Mouse (Mus musculus) stomach, postnatal 0 days (tissue): ENCODE measurements around the gene S100a13. TPM values are rescaled to one million over a fixed set of nuclear protein-coding genes. Genes with fewer than 3 reads are reported as not detected.
A peak's percentile ranks its signal among the peaks of the same experiment; 100 is the strongest.

ENCODE experiments used
- ATAC-seq: fragments of 200-750 bp; cut with Nextera tagmentation; 2 replicates; pipeline ENCODE4 v1.8.0; 2017; ENCODE audit not compliant: low FRiP score, low TSS enrichment
- DNase-seq: peaks from one replicate; pipeline ENCODE4 v3.0.0-alpha.2; 2016; ENCODE audit warnings: low spot score
- H3K27ac ChIP-seq: fragments of 300-500 bp; sonication (generic); replicated peaks from 2 replicates; pipeline ENCODE4 v1.5.1; 2014; ENCODE audit warnings: mild to moderate bottlenecking, control low read depth
- H3K27me3 ChIP-seq: fragments of 300-500 bp; sonication (generic); 2 replicates; pipeline ENCODE4 v1.6.1; 2014; ENCODE audit warnings: low read length; ENCODE audit not compliant: control insufficient read depth, insufficient read depth
- H3K36me3 ChIP-seq: fragments of 300-500 bp; sonication (generic); 2 replicates; pipeline ENCODE4 v1.6.1; 2014; ENCODE audit warnings: low read length, mixed read lengths; ENCODE audit not compliant: control insufficient read depth, insufficient read depth
- H3K4me1 ChIP-seq: fragments of 300-500 bp; sonication (generic); replicated peaks from 2 replicates; pipeline ENCODE4 v1.6.1; 2014; ENCODE audit warnings: antibody characterized with exemption; ENCODE audit not compliant: control insufficient read depth, insufficient read depth
- H3K4me2 ChIP-seq: fragments of 300-500 bp; sonication (generic); replicated peaks from 2 replicates; pipeline ENCODE4 v1.6.1; 2014; ENCODE audit warnings: low read depth, mild to moderate bottlenecking, control low read depth, moderate library complexity
- H3K4me3 ChIP-seq: fragments of 300-500 bp; sonication (generic); 2 replicates; pipeline ENCODE4 v1.5.1; 2014; ENCODE audit warnings: low read depth, low read length, control low read depth
- H3K9ac ChIP-seq: fragments of 300-500 bp; sonication (generic); 2 replicates; pipeline ENCODE4 v1.6.1; 2014; ENCODE audit warnings: mild to moderate bottlenecking, low read length, control low read depth, mixed read lengths
- H3K9me3 ChIP-seq: fragments of 300-500 bp; sonication (generic); 2 replicates; pipeline ENCODE4 v1.6.1; 2016; ENCODE audit warnings: low read length; ENCODE audit not compliant: control insufficient read depth
- CTCF ChIP-seq: IDR thresholded peaks from 2 replicates; pipeline ENCODE4 v1.5.1; 2016; ENCODE audit warnings: antibody characterized with exemption, low read depth, mild to moderate bottlenecking, moderate library complexity
- EP300 ChIP-seq: optimal IDR thresholded peaks from 2 replicates; pipeline ENCODE3; 2016; ENCODE audit warnings: antibody characterized with exemption
- WGBS: fragments of 180-500 bp; shearing (Covaris S2); extraction: QIAGEN DNeasy Blood & Tissue Kit; methylation state at CpG from one replicate; pipeline ENCODE4 v1.1.7; 2014; 5-methylcytosine and 5-hydroxymethylcytosine counted together
- polyA plus RNA-seq: library from polyadenylated mRNA; unstranded; fragments of >200 nt; fragmentation: Nextera tagmentation; extraction: Ambion mirVana; gene quantifications from 2 replicates; pipeline ENCODE4 v1.2.1, GENCODE M21; 2015

The S100a13 gene
- polyA plus RNA-seq, 1 experiment from 2014 or later = 73.6 TPM

DNA sequence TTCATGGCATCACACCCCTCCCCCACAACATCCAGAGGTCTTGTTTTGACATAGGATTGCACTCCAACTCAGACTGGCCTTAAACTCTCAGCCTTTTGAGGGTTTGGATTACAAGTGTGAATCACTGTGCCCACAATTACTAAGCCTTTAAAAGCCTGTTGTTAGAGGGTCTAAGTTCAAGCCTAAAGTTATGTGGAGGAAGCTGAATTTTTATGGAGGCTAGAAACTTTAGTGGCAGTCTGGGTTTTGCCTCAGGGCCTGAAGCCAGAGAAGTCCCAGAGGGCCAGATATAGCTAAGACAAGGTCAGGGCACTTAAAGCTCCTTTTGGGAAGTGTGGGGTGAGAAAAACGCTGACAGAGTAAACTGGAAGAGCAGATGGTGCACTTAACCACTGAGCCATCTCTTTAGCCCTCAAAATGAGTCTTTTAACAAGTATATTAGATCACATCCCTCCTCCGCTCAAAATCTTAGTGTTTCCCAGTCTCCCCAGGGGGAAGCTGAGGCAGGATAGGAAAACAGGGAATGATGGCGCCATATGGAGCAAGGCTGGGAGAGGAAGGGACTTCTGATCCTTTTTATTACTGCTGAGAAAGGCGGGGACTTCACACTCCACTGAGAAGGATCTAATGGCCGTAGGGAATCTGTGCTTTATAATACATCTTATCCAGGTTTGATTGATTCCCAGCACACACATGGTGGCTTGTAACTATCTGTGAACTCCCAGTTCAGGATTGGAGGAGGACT is 35.6 kb downstream of the S100a13 start:
- 64% methylated on average over 5 of the region's 5 CpGs for WGBS
- no peak overlapping the region for H3K4me2 ChIP-seq
- no peaks in the 10 kb centered on the region for H3K9me3 ChIP-seq
- no peaks in the 10 kb centered on the region for H3K4me1 ChIP-seq
- no peak overlapping the region for H3K4me3 ChIP-seq
- ATAC-seq (no peak), DNase-seq (no peak)
- no peaks in the 10 kb centered on the region for H3K36me3 ChIP-seq
- H3K27ac ChIP-seq = no peak overlapping the region
- no peaks in the 10 kb centered on the region for H3K27me3 ChIP-seq
- no peak overlapping the region for H3K9ac ChIP-seq
- TF ChIP-seq CTCF = no peak
- no peak for TF ChIP-seq EP300

DNA sequence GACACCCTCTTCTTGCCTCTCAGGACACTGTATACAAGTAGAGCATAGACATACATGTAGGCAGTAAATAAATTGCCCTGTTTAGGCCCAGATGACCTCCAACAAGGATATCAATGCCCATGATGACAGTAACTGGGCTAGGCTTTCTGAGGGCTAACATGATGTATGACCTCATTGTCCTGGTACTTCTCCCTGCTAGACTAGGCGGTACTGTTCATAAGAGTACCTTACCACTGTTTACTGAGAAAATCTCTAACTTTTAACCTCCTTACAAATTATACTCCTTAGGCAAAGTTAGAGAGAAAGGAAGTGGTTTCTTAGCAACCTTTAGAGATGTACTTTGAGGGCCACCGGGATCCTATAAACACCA is 36.2 kb downstream of the S100a13 start:
- H3K4me1 ChIP-seq = no peaks in the 10 kb centered on the region
- H3K27ac ChIP-seq = no peak overlapping the region
- H3K9ac ChIP-seq = no peak overlapping the region
- no peaks in the 10 kb centered on the region for H3K36me3 ChIP-seq
- H3K9me3 ChIP-seq = no peaks in the 10 kb centered on the region
- ATAC-seq (peak; percentile 67), DNase-seq (no peak)
- WGBS = 69% methylated on average over 2 of the region's 2 CpGs
- H3K4me3 ChIP-seq = no peak overlapping the region
- TF ChIP-seq CTCF (no peak), EP300 (no peak)
- H3K27me3 ChIP-seq = no peaks in the 10 kb centered on the region
- no peak overlapping the region for H3K4me2 ChIP-seq

DNA sequence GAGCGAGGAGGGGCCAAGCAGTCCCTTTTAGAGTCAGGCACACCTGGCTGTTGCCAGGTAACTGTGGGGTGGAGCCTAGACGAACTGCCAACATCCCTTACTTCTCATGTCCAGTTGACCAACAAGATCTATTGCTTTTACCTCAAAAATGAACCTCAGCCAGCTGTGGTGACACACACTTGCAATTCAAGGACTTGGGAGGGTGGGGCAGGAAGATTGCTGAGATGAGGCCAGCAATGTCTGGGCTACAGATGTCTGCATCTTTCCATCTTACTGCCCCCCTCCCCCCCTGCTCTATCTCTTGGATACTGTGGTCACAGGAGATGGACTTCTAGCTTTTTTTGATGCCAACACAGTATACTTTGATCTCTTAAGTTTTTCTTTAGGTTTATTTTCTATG is 38.0 kb downstream of the S100a13 start:
- H3K27ac ChIP-seq = no peak overlapping the region
- no peak overlapping the region for H3K9ac ChIP-seq
- TF ChIP-seq EP300 (no peak), CTCF (no peak)
- no peaks in the 10 kb centered on the region for H3K27me3 ChIP-seq
- DNase-seq (no peak), ATAC-seq (no peak)
- H3K36me3 ChIP-seq = no peaks in the 10 kb centered on the region
- no peak overlapping the region for H3K4me2 ChIP-seq
- no peak overlapping the region for H3K4me3 ChIP-seq
- no peaks in the 10 kb centered on the region for H3K4me1 ChIP-seq
- WGBS = 62% methylated on average over 2 of the region's 2 CpGs
- no peaks in the 10 kb centered on the region for H3K9me3 ChIP-seq

DNA sequence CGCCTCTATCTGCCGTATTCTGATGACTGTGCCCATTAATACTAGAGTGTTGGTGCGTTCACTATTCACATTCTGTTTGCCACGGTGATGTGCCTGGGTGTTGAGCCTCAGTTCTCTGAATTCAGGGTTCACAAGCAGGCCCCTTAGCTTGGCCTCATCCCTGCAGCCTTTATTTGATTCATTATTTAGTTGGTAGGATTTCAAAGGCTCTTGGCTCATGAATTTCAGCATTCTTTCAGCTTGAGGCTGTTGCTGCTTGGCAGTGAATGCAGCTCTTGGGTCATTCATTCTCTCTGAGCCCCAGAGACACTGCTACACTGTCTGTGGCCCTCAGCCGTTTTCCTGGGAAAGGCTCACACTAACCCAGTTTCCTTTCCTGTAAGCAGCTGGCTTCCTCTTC is 41.7 kb downstream of the S100a13 start:
- no peaks in the 10 kb centered on the region for H3K36me3 ChIP-seq
- no peak for ATAC-seq
- TF ChIP-seq EP300 = no peak
- H3K9me3 ChIP-seq = no peaks in the 10 kb centered on the region
- 0 out of 2 replicates have a peak overlapping the region, but pooled peaks have one; percentile 40 for H3K27ac ChIP-seq
- no peaks in the 10 kb centered on the region for H3K4me1 ChIP-seq
- no peak overlapping the region for H3K4me3 ChIP-seq
- 54% methylated on average over 5 of the region's 5 CpGs for WGBS
- no peaks in the 10 kb centered on the region for H3K27me3 ChIP-seq
- H3K9ac ChIP-seq = no peak overlapping the region
- H3K4me2 ChIP-seq = no peak overlapping the region
- no peak for DNase-seq

DNA sequence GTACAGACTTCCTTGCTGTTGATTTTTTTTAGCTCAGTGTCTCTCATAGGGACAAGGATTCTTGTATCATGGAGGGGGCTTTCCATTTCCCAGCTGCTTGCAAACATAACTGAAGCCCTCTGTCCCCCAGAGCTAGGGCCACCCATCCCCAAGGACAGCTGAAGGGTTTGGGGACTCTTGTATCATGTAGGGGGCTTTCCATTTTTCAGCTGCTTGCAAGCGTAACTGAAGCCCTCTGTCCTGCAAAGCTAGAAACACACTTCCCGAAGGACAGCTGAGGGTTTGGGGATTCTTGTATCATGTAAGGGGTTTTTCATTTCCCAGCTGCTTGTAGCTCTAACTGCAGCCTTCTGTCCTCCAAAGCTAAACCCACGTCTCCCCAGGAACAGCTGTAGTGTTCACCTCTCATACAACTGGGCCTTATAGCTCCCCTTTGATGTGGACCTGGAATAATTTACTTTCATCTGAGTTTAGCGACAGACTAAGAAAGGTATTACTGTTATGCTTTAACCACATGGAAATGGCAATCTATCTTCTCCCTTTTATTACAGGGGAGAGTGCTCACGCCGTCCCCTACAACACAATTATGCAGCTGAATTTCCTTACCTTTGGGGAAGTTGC is 45.9 kb downstream of the S100a13 start, which contains the start of gene S100a3:
Gene S100a3 (plus strand): TSS at position 571 of the 621 bp plus-strand sequence.
- Histone ChIP-seq H3K9ac (no peak within 1 kb of the TSS), H3K27me3 (no peaks in the 10 kb centered on the region), H3K27ac (no peak within 1 kb of the TSS), H3K4me2 (no peak within 1 kb of the TSS), H3K4me1 (no peaks in the 10 kb centered on the region), H3K4me3 (no peak within 1 kb of the TSS), H3K9me3 (no peaks in the 10 kb centered on the region), H3K36me3 (no peaks in the 10 kb centered on the region)
- ATAC-seq (no peak), DNase-seq (no peak)
- no peak for TF ChIP-seq CTCF
- no peak for TF ChIP-seq EP300
- 68% methylated on average over 6 of the region's 6 CpGs for WGBS

Other genes starting within 250 kb of the S100a13 start
- 0.95 and 1.1 TPM in 2 replicates for gene Dennd4b, start 249.2 kb upstream of the S100a13 start, polyA plus RNA-seq
- 4.0 and 4.8 TPM in 2 replicates for gene Gatad2b, start 221.3 kb upstream of the S100a13 start, polyA plus RNA-seq
- gene Slc27a3, start 124.5 kb upstream of the S100a13 start, polyA plus RNA-seq = 4.7 and 5.3 TPM in 2 replicates
- gene Ints3, start 80.8 kb upstream of the S100a13 start, polyA plus RNA-seq = 9.2 and 9.7 TPM in 2 replicates
- gene Npr1, start 48.6 kb upstream of the S100a13 start, polyA plus RNA-seq = 3.0 and 3.6 TPM in 2 replicates
- gene Ilf2, start 38.3 kb upstream of the S100a13 start, polyA plus RNA-seq = 55.9 and 57.6 TPM in 2 replicates
- 63.4 and 68.2 TPM in 2 replicates for gene Snapin, start 23.4 kb upstream of the S100a13 start, polyA plus RNA-seq
- gene Chtop, start 4.9 kb upstream of the S100a13 start, polyA plus RNA-seq = 72.2 and 74.2 TPM in 2 replicates
- gene S100a1, start within 50 bp of the S100a13 start, polyA plus RNA-seq = 386 TPM in 2 replicates
- gene S100a14, start 12.4 kb downstream of the S100a13 start, polyA plus RNA-seq = 271 and 299 TPM in 2 replicates
- gene S100a16, start 22.8 kb downstream of the S100a13 start, polyA plus RNA-seq = 559 and 590 TPM in 2 replicates
- 1.2 and 2.1 TPM in 2 replicates for gene S100a3, start 46.1 kb downstream of the S100a13 start, polyA plus RNA-seq
- 0.65 and 1.2 TPM in 2 replicates for gene S100a2, start 75.8 kb downstream of the S100a13 start, polyA plus RNA-seq
- not detected in 2 replicates for gene Gm42674, start 87.5 kb downstream of the S100a13 start, polyA plus RNA-seq
- 12.1 and 17.4 TPM in 2 replicates for gene S100a4, start 89.3 kb downstream of the S100a13 start, polyA plus RNA-seq
- 9.6 and 10.5 TPM in 2 replicates for gene S100a5, start 94.1 kb downstream of the S100a13 start, polyA plus RNA-seq
- 3,650 and 3,685 TPM in 2 replicates for gene S100a6, start 98.4 kb downstream of the S100a13 start, polyA plus RNA-seq
- gene S100a7a, start 139.6 kb downstream of the S100a13 start, polyA plus RNA-seq = 24.5 and 27.3 TPM in 2 replicates
- gene S100a8, start 154.5 kb downstream of the S100a13 start, polyA plus RNA-seq = 14.4 and 18.3 TPM in 2 replicates
- gene S100a9, start 181.3 kb downstream of the S100a13 start, polyA plus RNA-seq = 56.6 and 65.4 TPM in 2 replicates
- 0.33 and 0.50 TPM in 2 replicates for gene Pglyrp4, start 212.5 kb downstream of the S100a13 start, polyA plus RNA-seq